5 mouse cellular contexts compared by ENCODE assay signal in genomic region chr2:36189200-36189599, GRCm38 (mm10). TPM values are rescaled to one million over a fixed set of nuclear protein-coding genes. Genes with fewer than 3 reads are reported as not detected.
DNase-seq lines count a peak whose midpoint lies in the region; ATAC-seq and TF ChIP-seq lines count a peak whose summit lies in the region.
"Not testable (repeated sequence)": the region's sequence is repeated elsewhere in the genome, so short reads cannot be mapped to it uniquely, and the experiment has no call there.

No protein-coding gene starts in this region.

- TF ChIP-seq EP300 in heart, postnatal 0 days (IDR thresholded peaks at IDR 0.05; ENCODE audit: low read depth) = not testable (repeated sequence)

- not testable (repeated sequence) for H3K9me3 ChIP-seq in heart, embryonic 15.5 days (replicated peaks); heart, postnatal 0 days (replicated peaks; ENCODE audit: control insufficient read depth, low read length)

- TF ChIP-seq POLR2A in cerebellum, adult 2 months (IDR thresholded peaks at IDR 0.05; ENCODE audit: borderline replicate concordance, insufficient read depth, low read length) = not testable (repeated sequence)

- not testable (repeated sequence) for H3K4me2 ChIP-seq in heart, embryonic 15.5 days; heart, postnatal 0 days (ENCODE audit: low read depth, low read length)

- not testable (repeated sequence) for TF ChIP-seq CTCF in cerebellum, adult 2 months (IDR thresholded peaks at IDR 0.05; ENCODE audit: borderline replicate concordance, insufficient read depth, low read depth, low read length); heart, postnatal 0 days (IDR thresholded peaks at IDR 0.05; ENCODE audit: low read depth)

- H3K4me1 ChIP-seq in cerebellum, adult 2 months (ENCODE audit: control insufficient read depth, insufficient read depth, low read length); heart, embryonic 15.5 days (replicated peaks); heart, postnatal 0 days (ENCODE audit: control insufficient read depth, insufficient read depth): not testable (repeated sequence)

- not testable (repeated sequence) for ATAC-seq in heart, embryonic 15.5 days (replicated peaks; ENCODE audit: insufficient number of reproducible peaks, insufficient read depth, low FRiP score, low read depth)
- peak; percentile 66 for ATAC-seq in heart, postnatal 0 days (ENCODE audit: insufficient read depth, low read depth)

- not testable (repeated sequence) for H3K27me3 ChIP-seq in cerebellum, adult 2 months (ENCODE audit: control insufficient read depth, insufficient read depth, low read length); heart, embryonic 15.5 days; heart, postnatal 0 days (ENCODE audit: control insufficient read depth, insufficient read depth, low read length)

- not testable (repeated sequence) for H3K36me3 ChIP-seq in heart, embryonic 15.5 days; heart, postnatal 0 days (replicated peaks; ENCODE audit: control insufficient read depth, insufficient read depth, low read length)

- WGBS in cerebellum, adult 2 months = 28% methylated on average over 6 of the region's 6 CpGs
- WGBS in heart, embryonic 15.5 days = 70% methylated on average over 6 of the region's 6 CpGs
- 55% methylated on average over 6 of the region's 6 CpGs for WGBS in heart, postnatal 0 days

- H3K9ac ChIP-seq in heart, embryonic 15.5 days; heart, postnatal 0 days (replicated peaks; ENCODE audit: low read depth, low read length): not testable (repeated sequence)

- not testable (repeated sequence) for H3K4me3 ChIP-seq in cerebellum, adult 2 months (replicated peaks; ENCODE audit: insufficient read depth, low read depth, low read length); heart, embryonic 15.5 days; heart, postnatal 0 days (ENCODE audit: low read depth, low read length)

- 0 out of 2 replicates have a peak overlapping the region, but pooled peaks have one; percentile 30 for H3K27ac ChIP-seq in cerebellum, adult 2 months (ENCODE audit: insufficient read depth, low read length)
- peak overlapping the region; percentile 44; the same call in 1 of the 2 replicates for H3K27ac ChIP-seq in heart, embryonic 15.5 days
- H3K27ac ChIP-seq in heart, postnatal 0 days (ENCODE audit: low read depth) = peak overlapping the region; percentile 74

- peak; percentile 67 for DNase-seq in adrenal gland, adult 2 months
- DNase-seq in adrenal gland, postnatal 14 days = peak; percentile 38
- DNase-seq in cerebellum, adult 2 months; heart, postnatal 0 days (ENCODE audit: low spot score): not testable (repeated sequence)

RNA-seq across cellular contexts. Expression of gene Ptgs1, which starts 41.0 kb away (rescaled TPM):
- 10 to 100 TPM; 15.0 to 15.6 TPM for total RNA-seq in adrenal gland, adult 2 months (2021)
- 17.9 and 26.2 TPM in 2 replicates for polyA plus RNA-seq in adrenal gland, adult 2 months (2012; rRNA removed)
- total RNA-seq in adrenal gland, postnatal 14 days (2021) = 13.6 and 14.9 TPM in 2 replicates
- 6.5 and 9.3 TPM in 2 replicates for polyA plus RNA-seq in cerebellum, adult 2 months (2012; rRNA removed)
- 23.0 and 29.7 TPM in 2 replicates for polyA plus RNA-seq in heart, embryonic 15.5 days (2015; fragmentation: Nextera tagmentation; extraction: Ambion mirVana)
- 49.7 and 55.9 TPM in 2 replicates for total RNA-seq in heart, postnatal 0 days (2014; rRNA removed; ENCODE audit: low replicate concordance)
- 21.6 and 21.9 TPM in 2 replicates for polyA plus RNA-seq in heart, postnatal 0 days (2015; fragmentation: Nextera tagmentation; extraction: Ambion mirVana)

RNA-seq across cellular contexts. Expression of gene Rbm18, which starts 52.6 kb away (rescaled TPM):
- 10 to 100 TPM; 27.0 to 27.1 TPM for total RNA-seq in adrenal gland, adult 2 months (2021)
- 3.2 and 3.6 TPM in 2 replicates for polyA plus RNA-seq in adrenal gland, adult 2 months (2012; rRNA removed)
- total RNA-seq in adrenal gland, postnatal 14 days (2021) = 27.3 and 27.4 TPM in 2 replicates
- polyA plus RNA-seq in cerebellum, adult 2 months (2012; rRNA removed) = 48.9 and 51.7 TPM in 2 replicates
- polyA plus RNA-seq in heart, embryonic 15.5 days (2015; fragmentation: Nextera tagmentation; extraction: Ambion mirVana) = 62.6 and 63.6 TPM in 2 replicates
- total RNA-seq in heart, postnatal 0 days (2014; rRNA removed; ENCODE audit: low replicate concordance) = 54.6 and 60.5 TPM in 2 replicates
- polyA plus RNA-seq in heart, postnatal 0 days (2015; fragmentation: Nextera tagmentation; extraction: Ambion mirVana) = 53.4 and 54.2 TPM in 2 replicates

RNA-seq across cellular contexts. Expression of gene Mrrf, which starts 53.0 kb away (rescaled TPM):
- 10 to 100 TPM; 24.0 to 31.8 TPM for total RNA-seq in adrenal gland, adult 2 months (2021)
- 18.5 and 22.2 TPM in 2 replicates for polyA plus RNA-seq in adrenal gland, adult 2 months (2012; rRNA removed)
- 26.0 and 27.0 TPM in 2 replicates for total RNA-seq in adrenal gland, postnatal 14 days (2021)
- polyA plus RNA-seq in cerebellum, adult 2 months (2012; rRNA removed) = 25.1 and 31.2 TPM in 2 replicates
- 32.4 and 38.6 TPM in 2 replicates for polyA plus RNA-seq in heart, embryonic 15.5 days (2015; fragmentation: Nextera tagmentation; extraction: Ambion mirVana)
- total RNA-seq in heart, postnatal 0 days (2014; rRNA removed; ENCODE audit: low replicate concordance) = 22.5 and 38.5 TPM in 2 replicates
- polyA plus RNA-seq in heart, postnatal 0 days (2015; fragmentation: Nextera tagmentation; extraction: Ambion mirVana) = 29.7 and 37.0 TPM in 2 replicates

Comparison
In these comparisons a context has a peak if more than half of its experiments do, and no peak if none do; other contexts are left out.
1. RNA of gene Rbm18, which starts 52.6 kb away (polyA plus RNA-seq): 62.6 to 63.6 TPM in heart, embryonic 15.5 days, 53.4 to 54.2 TPM in heart, postnatal 0 days and 48.9 to 51.7 TPM in cerebellum, adult 2 months; 3.2 to 3.6 TPM in adrenal gland, adult 2 months; every median in the first group is over 10 times any median in the second.
2. Peak in every context shown above with its lines, with median percentiles within 50 percentile points of each other: H3K27ac ChIP-seq.